Mouse (Mus musculus): ENCODE data around the gene Pop5.

Gene Pop5

DNA sequence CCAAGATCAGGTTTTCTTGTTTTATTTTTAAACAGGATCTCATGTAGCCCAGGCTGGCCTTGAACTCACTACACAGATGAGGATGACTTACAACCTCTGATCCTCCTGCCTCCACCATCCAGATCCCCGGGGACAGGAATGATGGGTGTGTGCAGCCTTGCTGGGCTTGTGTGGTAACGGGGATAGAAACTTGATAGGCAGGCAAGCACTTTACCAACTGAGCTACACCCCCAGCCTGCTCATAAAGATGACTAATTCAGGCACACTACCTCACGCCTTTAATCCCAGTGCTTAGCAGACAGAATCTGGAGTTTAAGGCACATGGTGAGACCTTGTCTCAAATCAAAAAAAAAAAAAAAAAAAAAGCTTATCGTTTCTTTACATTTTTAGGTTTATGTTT, 22.8 kb upstream of the Pop5 start:
- intact Hi-C loops (cut with DNase I) = loop anchor here (1.0 kb wide), 1 partner anchor 24 kb away; no protein-coding TSS in a partner anchor

GRCm38 (mm10) chr5:115214864-115215263, 20.8 kb upstream of the Pop5 start:
- intact Hi-C loops (cut with DNase I) = no loop called here

- intact Hi-C loops (cut with DNase I) = no loop called here
Measured at GRCm38 (mm10) chr5:115215273-115216185, 20.1 kb upstream of the Pop5 start.

GRCm38 (mm10) chr5:115217998-115218397, 17.6 kb upstream of the Pop5 start:
- intact Hi-C loops (cut with DNase I) = no loop called here

DNA sequence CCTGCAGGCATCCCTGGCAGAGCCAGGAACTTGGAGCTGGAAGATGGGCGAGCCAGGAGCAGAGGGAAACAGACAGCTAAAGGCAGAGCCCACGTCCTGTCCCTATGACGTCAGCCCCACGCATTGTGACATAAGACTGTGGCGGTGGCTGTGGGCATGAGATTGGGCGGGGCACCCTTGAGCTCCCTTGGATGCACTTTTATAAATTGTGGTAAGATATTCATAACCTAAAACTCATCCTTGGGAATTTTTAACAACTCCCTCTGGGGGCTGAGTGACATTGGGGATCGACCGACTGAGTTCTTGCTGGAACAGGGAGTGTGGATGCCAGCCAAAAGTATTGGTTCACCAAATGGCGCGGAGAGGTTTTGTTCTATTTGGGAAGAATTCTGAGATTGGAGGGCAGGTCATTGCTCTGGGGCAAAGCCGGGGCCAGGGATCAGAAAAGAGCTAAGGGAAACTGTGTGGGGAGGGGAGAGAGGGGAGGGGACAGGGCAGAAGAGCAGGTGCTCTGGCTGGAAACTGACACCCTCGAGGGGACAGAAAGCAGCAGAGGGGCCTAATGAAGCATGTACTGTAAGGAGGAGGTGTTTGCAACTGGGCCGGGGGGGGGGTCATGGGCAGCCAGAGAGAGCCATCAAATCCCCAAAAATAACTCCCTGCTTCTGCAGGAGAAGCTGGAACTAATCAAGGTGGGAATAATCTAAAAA, 14.6 kb upstream of the Pop5 start:
- intact Hi-C loops (cut with DNase I) = no loop called here

DNA sequence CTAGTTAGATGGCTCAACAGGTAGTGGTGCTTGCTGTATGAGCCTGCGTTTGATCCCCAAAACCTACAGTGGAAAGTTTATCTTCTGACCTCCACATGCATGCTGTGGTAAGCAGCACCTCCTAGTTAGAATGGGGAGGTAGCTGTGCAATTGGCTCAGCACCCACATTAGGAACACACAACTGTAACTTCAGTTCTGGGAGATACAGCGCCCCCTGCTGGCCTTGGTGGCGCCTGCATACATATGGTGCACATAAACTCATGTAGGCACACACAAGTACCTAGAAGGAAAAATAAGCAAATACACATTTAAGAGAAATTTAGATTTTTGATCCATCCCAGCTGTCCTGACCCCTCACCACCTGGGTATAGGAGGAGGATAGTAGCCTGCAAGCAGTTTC, 13.2 kb upstream of the Pop5 start:
- intact Hi-C loops (cut with DNase I) = no loop called here

- intact Hi-C loops (cut with DNase I) = loop anchor here (5.0 kb wide), 2 partner anchors 104 to 254 kb away; no protein-coding TSS in a partner anchor
Measured at GRCm38 (mm10) chr5:115230830-115231551, 4.6 kb upstream of the Pop5 start.

DNA sequence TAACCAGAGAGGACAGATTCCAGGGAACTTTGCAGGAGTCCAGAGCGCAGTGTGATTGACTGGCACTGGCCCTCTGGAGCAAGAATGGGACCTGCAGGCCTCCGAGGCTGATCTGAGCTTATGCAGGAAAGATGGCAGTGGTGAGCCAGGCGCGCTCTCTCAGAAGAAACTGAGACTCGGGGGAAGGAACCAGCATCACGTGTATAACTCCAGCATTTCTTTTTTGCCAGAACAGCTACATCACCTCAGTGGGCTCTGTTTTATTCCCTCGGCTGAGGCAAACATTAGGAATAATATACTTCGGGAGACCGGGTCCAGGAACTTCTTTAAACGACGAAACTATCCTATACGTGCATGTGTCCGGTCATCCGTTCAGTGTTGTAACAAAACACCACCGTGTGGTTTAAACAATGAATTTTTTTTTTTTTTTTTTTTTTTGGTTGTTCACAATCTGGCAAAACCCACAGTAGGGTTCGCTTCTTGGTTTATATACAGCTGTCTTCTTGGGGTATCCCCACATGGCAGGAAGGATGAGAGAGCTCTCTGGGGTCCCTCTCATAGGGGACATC, 4.0 kb upstream of the Pop5 start:
- intact Hi-C loops (cut with DNase I) = loop anchor here (5.0 kb wide), 2 partner anchors 104 to 254 kb away; no protein-coding TSS in a partner anchor

- intact Hi-C loops (cut with DNase I) = loop anchor here (5.0 kb wide), 2 partner anchors 105 to 255 kb away; no protein-coding TSS in a partner anchor
Measured at GRCm38 (mm10) chr5:115232516-115232915, 3.1 kb upstream of the Pop5 start.

DNA sequence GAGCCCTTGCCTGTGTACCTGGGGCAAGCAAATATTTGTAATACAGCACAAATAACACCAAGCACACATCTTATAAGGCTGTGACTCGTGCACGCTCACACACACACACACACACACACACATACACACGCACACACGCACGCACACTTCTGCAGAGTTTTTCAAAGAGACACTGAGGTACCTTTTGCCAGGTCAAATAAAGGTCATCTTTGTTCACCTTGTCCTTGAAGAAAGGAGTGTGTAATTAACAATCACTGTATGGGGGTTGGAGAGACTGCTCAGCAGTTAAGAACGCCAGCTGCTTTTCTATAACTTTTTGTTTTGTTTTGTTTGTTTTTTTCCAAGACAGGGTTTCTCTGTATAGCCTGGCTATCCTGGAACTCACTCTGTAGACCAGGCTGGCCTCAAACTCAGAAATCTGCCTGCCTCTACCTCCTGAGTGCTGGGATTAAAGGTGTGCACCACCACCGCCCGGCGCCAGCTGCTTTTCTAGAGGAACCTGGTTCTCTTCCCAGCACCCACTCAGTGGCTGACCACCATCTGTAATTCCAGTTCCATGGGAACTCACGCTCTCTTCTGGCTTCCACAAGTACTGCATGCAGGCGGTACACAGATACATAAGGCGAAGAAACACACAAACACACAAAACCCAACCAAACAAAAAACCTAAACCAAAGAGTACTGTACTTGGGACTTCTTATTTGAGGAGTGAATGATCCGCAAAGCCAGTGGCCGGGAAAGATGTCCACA, 2.4 kb upstream of the Pop5 start:
- intact Hi-C loops (cut with DNase I) = loop anchor here (5.0 kb wide), 2 partner anchors 106 to 256 kb away; no protein-coding TSS in a partner anchor

DNA sequence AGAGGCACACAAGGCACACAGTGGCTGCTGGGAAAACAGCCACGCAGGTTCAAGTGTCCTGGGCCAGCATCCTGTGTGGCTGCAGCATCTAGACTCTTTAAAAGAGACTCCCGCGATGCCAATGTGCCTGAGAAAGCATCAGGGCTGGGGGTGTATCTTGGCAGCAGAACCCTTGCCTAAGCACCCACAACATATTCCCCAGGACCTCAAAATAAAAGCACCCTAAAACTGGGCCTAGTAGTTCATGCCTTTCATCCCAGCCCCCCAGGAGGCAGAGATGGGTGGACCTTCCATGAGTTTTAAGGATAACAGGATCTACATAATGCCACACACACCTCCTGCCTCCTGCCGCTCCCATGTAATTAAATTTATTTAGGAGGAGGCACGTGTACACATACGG, 1.1 kb upstream of the Pop5 start:
- intact Hi-C loops (cut with DNase I) = loop anchor here (2.0 to 5.0 kb wide), 3 partner anchors 42 to 257 kb away; no protein-coding TSS in a partner anchor

- intact Hi-C loops (cut with DNase I) = loop anchor here (2.0 to 5.0 kb wide), 2 partner anchors 37 to 43 kb away; partner anchors contain the start of gene Rnf10
Measured at GRCm38 (mm10) chr5:115235323-115235771, 289 bp upstream of the Pop5 start.

- intact Hi-C loops (cut with DNase I) = loop anchor here (5.0 kb wide), 1 partner anchor 34 kb away; the partner anchor contains the start of gene Rnf10
Measured at GRCm38 (mm10) chr5:115237803-115238728, 2.4 kb downstream of the Pop5 start.

DNA sequence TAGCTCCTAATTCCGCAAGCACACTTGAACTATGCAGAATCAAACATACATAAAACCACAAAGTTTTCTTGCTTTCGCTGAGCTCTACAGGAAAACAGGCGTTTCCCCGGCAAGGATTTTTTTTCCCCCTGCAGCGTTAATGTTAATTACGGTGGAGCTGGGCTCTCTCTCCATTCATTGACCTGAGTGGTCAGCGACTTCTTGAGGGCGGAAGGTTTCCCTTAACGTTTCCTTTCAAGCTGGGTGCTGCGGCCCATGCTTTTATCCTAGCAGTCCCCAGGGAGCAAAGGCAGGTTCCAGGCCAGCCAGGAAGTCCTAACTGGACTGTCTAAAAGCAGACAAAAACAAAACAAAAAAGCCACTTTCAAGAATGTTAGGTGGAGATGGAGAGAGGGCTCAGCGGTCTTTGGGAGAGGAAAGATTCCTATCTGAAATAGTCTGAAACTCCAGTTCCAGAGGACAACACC, 3.1 kb downstream of the Pop5 start:
- intact Hi-C loops (cut with DNase I) = loop anchor here (5.0 kb wide), 1 partner anchor 34 kb away; the partner anchor contains the start of gene Rnf10

GRCm38 (mm10) chr5:115240191-115240590, 4.6 kb downstream of the Pop5 start:
- intact Hi-C loops (cut with DNase I) = loop anchor here (5.0 kb wide), 1 partner anchor 107 kb away; the partner anchor contains the start of gene Cox6a1

DNA sequence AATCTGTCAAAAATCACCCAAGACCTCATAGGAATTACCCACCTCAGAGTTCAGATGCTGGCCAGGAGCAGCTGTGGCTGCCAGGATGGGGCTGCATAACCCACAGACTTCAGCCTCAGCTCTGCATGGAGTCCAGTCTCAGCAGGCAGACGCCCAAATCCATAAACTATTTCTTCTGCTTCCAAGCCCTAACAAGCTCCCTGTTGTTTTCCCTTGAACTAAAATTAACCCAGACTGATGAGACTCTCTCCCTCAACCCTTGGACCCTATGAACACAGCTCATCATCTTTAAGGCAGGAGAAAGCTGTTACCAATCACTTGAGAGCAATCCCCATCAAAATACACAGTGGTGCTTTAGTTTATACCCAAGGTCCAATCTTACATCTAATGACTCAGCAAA, 19.8 kb downstream of the Pop5 start:
- intact Hi-C loops (cut with DNase I) = no loop called here

GRCm38 (mm10) chr5:115256909-115257546, 21.4 kb downstream of the Pop5 start:
- intact Hi-C loops (cut with DNase I) = no loop called here

DNA sequence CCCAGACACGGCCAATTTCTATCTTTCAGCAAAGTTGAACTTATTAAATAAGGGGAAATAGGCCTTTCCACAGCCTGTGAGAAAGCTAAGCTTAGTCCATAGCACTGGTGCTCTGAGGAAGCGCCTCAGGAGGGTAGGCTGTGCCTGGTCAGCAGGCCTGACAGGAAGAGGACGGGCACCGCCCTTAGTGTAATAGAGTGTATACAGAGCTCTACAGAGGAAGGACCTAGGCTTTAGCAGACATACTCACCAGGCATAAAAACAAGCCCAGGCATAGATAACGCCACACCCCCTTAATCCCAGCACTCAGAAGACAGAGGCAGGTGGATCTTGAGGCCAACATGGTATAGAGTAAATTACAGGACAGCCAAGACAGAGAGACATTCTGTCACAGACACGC, 24.7 kb downstream of the Pop5 start:
- intact Hi-C loops (cut with DNase I) = no loop called here

Data from adrenal gland (tissue).